Mouse (Mus musculus) lung, embryonic 14.5 days (tissue): ENCODE measurements at regions not wholly inside any gene's neighbourhood (a gene's known extent, or its start where the extent isn't known, plus 50 kb on each side); places are given as distances from the start of the nearest gene placed in this dataset.
A peak's percentile ranks its signal among the peaks of the same experiment; 100 is the strongest.

ENCODE experiments used
- ATAC-seq: fragments of 200-750 bp; cut with Nextera tagmentation; 2 replicates; pipeline ENCODE4 v1.8.0; 2017; ENCODE audit warnings: mild to moderate bottlenecking, moderate TSS enrichment, moderate library complexity; ENCODE audit not compliant: insufficient read depth
- DNase-seq: peaks from one replicate; pipeline ENCODE4 v3.0.0-alpha.2; 2015
- H3K27ac ChIP-seq: fragments of 300-500 bp; sonication (generic); 2 replicates; pipeline ENCODE4 v1.5.1; 2014; ENCODE audit warnings: low read depth, mild to moderate bottlenecking, moderate library complexity
- H3K27me3 ChIP-seq: fragments of 300-500 bp; sonication (generic); 2 replicates; pipeline ENCODE4 v1.6.1; 2014; ENCODE audit warnings: low read length, control low read depth; ENCODE audit not compliant: insufficient read depth
- H3K36me3 ChIP-seq: fragments of 300-500 bp; sonication (generic); 2 replicates; pipeline ENCODE4 v1.6.1; 2014; ENCODE audit warnings: control low read depth; ENCODE audit not compliant: insufficient read depth
- H3K4me1 ChIP-seq: fragments of 300-500 bp; sonication (generic); 2 replicates; pipeline ENCODE4 v1.6.1; 2014; ENCODE audit warnings: antibody characterized with exemption, control low read depth; ENCODE audit not compliant: insufficient read depth
- H3K4me2 ChIP-seq: fragments of 300-500 bp; sonication (generic); 2 replicates; pipeline ENCODE4 v1.6.1; 2014; ENCODE audit warnings: mild to moderate bottlenecking
- H3K4me3 ChIP-seq: fragments of 300-500 bp; sonication (generic); 2 replicates; pipeline ENCODE4 v1.5.1; 2014; ENCODE audit warnings: low read depth, low read length
- H3K9ac ChIP-seq: fragments of 300-500 bp; sonication (generic); 2 replicates; pipeline ENCODE4 v1.6.1; 2014
- H3K9me3 ChIP-seq: fragments of 300-500 bp; sonication (generic); 2 replicates; pipeline ENCODE4 v1.6.1; 2016; ENCODE audit warnings: low read depth, low read length, control low read depth
- CTCF ChIP-seq: IDR thresholded peaks from 2 replicates; pipeline ENCODE4 v1.5.1; 2016; ENCODE audit warnings: antibody characterized with exemption, low read depth
- WGBS: fragments of 180-500 bp; shearing (Covaris S2); extraction: QIAGEN DNeasy Blood & Tissue Kit; methylation state at CpG from one replicate; pipeline ENCODE4 v1.1.7; 2014; 5-methylcytosine and 5-hydroxymethylcytosine counted together

DNA sequence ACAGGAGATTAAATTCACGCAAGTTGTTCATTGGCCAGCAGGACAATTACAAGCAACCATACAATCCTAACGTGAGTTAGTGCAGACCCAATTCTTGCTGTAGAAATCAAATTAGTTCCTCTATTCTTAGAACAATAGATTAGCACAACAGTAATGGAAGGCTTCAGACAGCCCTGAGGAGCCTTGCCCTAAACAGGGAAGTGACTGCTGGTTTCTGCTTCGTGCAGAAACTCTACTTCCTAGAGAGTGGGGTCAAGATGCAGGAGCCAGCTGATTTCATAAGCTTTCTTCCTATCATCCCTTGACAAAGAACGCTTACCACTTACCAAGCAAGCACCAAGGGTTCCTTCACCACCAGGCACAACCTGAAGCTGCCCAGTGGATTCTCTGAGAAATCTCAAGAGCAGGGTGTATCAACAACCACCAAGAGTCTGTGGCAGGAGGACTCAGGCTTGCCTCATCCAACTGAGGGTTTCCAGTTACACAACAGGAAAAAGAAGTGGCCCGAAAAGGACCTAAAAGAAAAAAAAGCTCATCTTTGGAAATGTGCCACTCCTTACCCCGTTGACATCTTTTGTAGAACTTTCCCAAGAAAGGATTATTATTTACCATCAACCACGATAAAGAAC is 154.6 kb downstream of the Kctd12 start:
- ATAC-seq, result no peak
- H3K36me3 ChIP-seq, result no peaks in the 10 kb centered on the region
- no peak overlapping the region for H3K9ac ChIP-seq
- no peak overlapping the region for H3K4me2 ChIP-seq
- TF ChIP-seq CTCF, result no peak
- no peaks in the 10 kb centered on the region for H3K4me1 ChIP-seq
- H3K27ac ChIP-seq, result no peak overlapping the region
- H3K27me3 ChIP-seq, result no peaks in the 10 kb centered on the region
- 78% methylated on average over 7 of the region's 7 CpGs for WGBS
- H3K9me3 ChIP-seq, result no peaks in the 10 kb centered on the region
- no peak for DNase-seq
- H3K4me3 ChIP-seq, result no peak overlapping the region

DNA sequence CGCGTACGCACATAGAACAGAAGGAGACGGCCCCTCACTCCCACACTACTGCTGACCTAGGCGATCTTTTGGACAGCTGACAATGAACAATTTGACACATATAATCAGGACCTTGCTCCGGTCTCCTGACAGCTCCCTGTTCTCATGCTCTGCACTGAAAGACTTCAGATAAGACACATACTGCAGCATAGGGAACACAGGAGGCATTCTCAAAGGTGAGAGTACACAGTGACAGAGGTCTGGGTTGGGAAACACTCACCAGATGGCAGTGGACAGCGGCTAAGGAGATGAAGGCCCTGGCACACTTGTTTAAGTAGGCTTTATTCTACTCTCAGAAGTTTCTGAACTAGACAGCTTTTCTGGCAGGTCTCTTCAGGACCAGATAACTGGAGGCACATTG is 156.9 kb downstream of the Kctd12 start:
- H3K4me3 ChIP-seq, result no peak overlapping the region
- no peak for TF ChIP-seq CTCF
- H3K4me2 ChIP-seq, result no peak overlapping the region
- H3K9me3 ChIP-seq, result no peaks in the 10 kb centered on the region
- no peak for DNase-seq
- H3K36me3 ChIP-seq, result no peaks in the 10 kb centered on the region
- WGBS, result 73% methylated on average over 7 of the region's 7 CpGs
- no peak overlapping the region for H3K27ac ChIP-seq
- no peak overlapping the region for H3K9ac ChIP-seq
- no peak for ATAC-seq
- H3K4me1 ChIP-seq, result no peaks in the 10 kb centered on the region
- H3K27me3 ChIP-seq, result no peaks in the 10 kb centered on the region

- DNase-seq, result peak; percentile 20
- no peak overlapping the region for H3K4me3 ChIP-seq
- WGBS, result 77% methylated on average over 5 of the region's 5 CpGs
- H3K4me1 ChIP-seq, result no peaks in the 10 kb centered on the region
- no peak for ATAC-seq
- no peaks in the 10 kb centered on the region for H3K27me3 ChIP-seq
- H3K27ac ChIP-seq, result no peak overlapping the region
- H3K36me3 ChIP-seq, result no peaks in the 10 kb centered on the region
- no peak overlapping the region for H3K9ac ChIP-seq
- no peaks in the 10 kb centered on the region for H3K9me3 ChIP-seq
- no peak for TF ChIP-seq CTCF
- H3K4me2 ChIP-seq, result no peak overlapping the region
Measured at GRCm38 (mm10) chr14:102820663-102821062, 161.8 kb downstream of the Kctd12 start.

DNA sequence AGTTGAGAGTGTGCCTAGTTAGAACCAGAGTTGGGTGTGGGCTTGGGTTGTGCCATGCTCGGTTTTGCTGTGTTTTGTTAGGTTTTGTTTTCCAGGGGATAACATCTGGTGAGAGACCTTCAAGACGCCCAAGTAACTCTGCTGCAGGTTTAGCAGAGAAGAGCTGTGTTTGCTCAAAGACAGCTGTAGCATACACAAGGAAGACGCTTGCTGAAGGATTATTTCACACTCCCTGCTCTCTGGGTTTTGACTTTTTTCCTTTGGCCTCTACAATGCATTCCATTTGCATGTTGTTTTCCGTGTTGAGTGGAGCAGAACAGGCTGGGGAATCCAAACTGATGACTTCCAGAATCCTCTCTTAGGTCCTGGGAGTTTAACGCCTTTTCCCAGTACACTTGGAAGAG is 170.8 kb downstream of the Kctd12 start:
- Histone ChIP-seq H3K9ac (no peak overlapping the region), H3K9me3 (no peaks in the 10 kb centered on the region), H3K27me3 (no peaks in the 10 kb centered on the region), H3K4me1 (no peaks in the 10 kb centered on the region), H3K27ac (peak overlapping the region; percentile 36; the same call in 1 of the 2 replicates), H3K4me2 (no peak overlapping the region), H3K36me3 (no peaks in the 10 kb centered on the region), H3K4me3 (no peak overlapping the region)
- TF ChIP-seq CTCF, result no peak
- peak; percentile 63 for ATAC-seq
- WGBS, result 33% methylated on average over 5 of the region's 5 CpGs
- peak; percentile 61 for DNase-seq

DNA sequence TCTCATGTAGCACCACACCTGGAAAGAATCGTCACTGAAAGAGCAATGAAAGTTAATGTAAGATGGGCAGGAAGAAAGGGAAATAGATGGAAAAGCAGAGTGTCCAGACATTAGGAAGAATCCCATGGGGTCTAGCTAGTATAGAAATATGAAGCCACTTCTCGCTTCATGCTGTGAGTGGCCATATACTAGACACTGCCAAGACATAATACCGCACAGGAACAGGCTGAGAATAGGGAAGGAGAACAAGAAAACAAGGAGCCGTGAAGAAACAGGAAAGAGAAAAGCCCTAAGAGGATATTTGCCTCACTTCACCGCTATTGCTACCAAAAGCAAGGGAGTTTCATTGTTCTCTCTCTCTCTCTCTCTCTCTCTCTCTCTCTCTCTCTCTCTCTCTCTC is 171.4 kb downstream of the Kctd12 start:
- Histone ChIP-seq H3K4me3 (no peak overlapping the region), H3K27ac (no peak overlapping the region; the same call in 1 of the 2 replicates), H3K27me3 (no peaks in the 10 kb centered on the region), H3K36me3 (no peaks in the 10 kb centered on the region), H3K9ac (no peak overlapping the region), H3K9me3 (no peaks in the 10 kb centered on the region), H3K4me1 (peaks cover 4% of the 10 kb centered on the region), H3K4me2 (no peak overlapping the region)
- TF ChIP-seq CTCF, result no peak
- WGBS, result 58% methylated on average over 5 of the region's 5 CpGs
- DNase-seq (no peak), ATAC-seq (no peak)

GRCm38 (mm10) chr14:102810121-102810921 is 172.1 kb downstream of the Kctd12 start:
- WGBS, result 55% methylated on average over 7 of the region's 7 CpGs
- Histone ChIP-seq H3K9ac (no peak overlapping the region), H3K4me3 (no peak overlapping the region), H3K36me3 (no peaks in the 10 kb centered on the region), H3K4me2 (no peak overlapping the region), H3K4me1 (peaks cover 4% of the 10 kb centered on the region), H3K9me3 (no peaks in the 10 kb centered on the region), H3K27me3 (no peaks in the 10 kb centered on the region), H3K27ac (no peak overlapping the region)
- no peak for TF ChIP-seq CTCF
- ATAC-seq (no peak), DNase-seq (peak; percentile 20)
